Mouse (Mus musculus): ENCODE measurements around the gene Etl4.

- no peak for TF ChIP-seq CTCF (IDR thresholded peaks at IDR 0.05; ENCODE audit: control insufficient read depth, insufficient read depth, low read length)
- no peak for TF ChIP-seq POLR2A (IDR thresholded peaks at IDR 0.05; ENCODE audit: borderline replicate concordance, control insufficient read depth, low read depth, low read length)
Observed at GRCm38 (mm10) chr2:20689389-20689788, 779.8 kb downstream of the Etl4 start.

Measured in bone marrow, adult 2 months (tissue).